Mouse (Mus musculus) embryonic stem cell, embryonic (primary cell): ENCODE measurements at regions not wholly inside any gene's neighbourhood (a gene's known extent, or its start where the extent isn't known, plus 50 kb on each side); places are given as distances from the start of the nearest gene placed in this dataset.

Source experiments
- CTCF ChIA-PET, 4 experiments: fragments of 300-600 bp in 2 of 4; fragments of 350-600 bp in 2 of 4; sonication (Branson Sonifier 250); formaldehyde crosslinking; loops; one replicate each; lab custom pipeline; 2022; ENCODE audit warnings: inconsistent platforms in 2 of 4; lab: Charles Lee
- POLR2A ChIA-PET, 4 experiments: fragments of 300-600 bp in 2 of 4; fragments of 350-600 bp in 2 of 4; sonication (Branson Sonifier 250); formaldehyde crosslinking; loops; one replicate each; lab custom pipeline; 2022; ENCODE audit warnings: antibody characterized with exemption in 4 of 4, inconsistent platforms in 1 of 4; lab: Charles Lee

DNA sequence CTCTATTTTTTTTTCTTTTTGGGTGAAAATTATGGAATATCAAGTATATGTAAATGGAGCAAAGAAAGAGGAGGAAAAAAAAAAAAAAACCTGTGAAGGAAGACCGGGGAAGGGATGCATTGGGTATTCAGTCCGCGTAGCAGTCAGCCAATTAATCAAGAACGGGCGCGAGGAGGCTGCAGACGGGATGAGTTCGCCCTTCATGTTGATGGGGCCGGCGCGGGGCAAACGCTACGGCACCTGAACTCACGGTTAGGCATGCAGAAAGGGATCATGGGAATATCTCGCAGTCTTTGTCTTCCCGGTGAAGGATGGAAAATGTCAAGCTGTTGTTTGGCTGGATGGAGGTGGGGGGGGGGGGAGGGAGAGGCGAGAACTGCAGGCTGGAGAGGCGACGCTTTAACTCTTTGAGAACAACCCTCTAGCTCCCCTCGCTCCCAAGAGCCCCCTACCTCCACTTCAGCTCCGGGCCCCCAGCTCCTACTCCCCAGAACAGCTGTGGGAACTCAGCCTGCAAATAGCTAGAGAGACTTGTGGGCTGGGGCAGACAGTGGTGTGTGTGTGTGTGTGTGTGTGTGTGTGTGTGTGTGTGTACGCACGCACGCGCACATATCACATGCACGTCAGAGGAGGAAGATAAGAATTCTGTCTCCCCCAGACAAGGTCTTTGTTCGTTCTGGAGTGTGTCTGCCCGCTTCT is 210.7 kb downstream of the Gm26897 start:
- POLR2A ChIA-PET = interaction anchor here in 1 of 4 experiments (0.6 kb wide), 1 partner anchor 116 kb away, joined by 3 read pairs; no protein-coding TSS in a partner anchor
- CTCF ChIA-PET = interaction anchor here in 1 of 4 experiments (0.6 kb wide), 1 partner anchor 510 kb away, joined by 4 read pairs; no protein-coding TSS in a partner anchor

GRCm38 (mm10) chr5:111944972-111945285 is 211.2 kb downstream of the Gm26897 start:
- POLR2A ChIA-PET = no interaction called here
- CTCF ChIA-PET = no interaction called here

DNA sequence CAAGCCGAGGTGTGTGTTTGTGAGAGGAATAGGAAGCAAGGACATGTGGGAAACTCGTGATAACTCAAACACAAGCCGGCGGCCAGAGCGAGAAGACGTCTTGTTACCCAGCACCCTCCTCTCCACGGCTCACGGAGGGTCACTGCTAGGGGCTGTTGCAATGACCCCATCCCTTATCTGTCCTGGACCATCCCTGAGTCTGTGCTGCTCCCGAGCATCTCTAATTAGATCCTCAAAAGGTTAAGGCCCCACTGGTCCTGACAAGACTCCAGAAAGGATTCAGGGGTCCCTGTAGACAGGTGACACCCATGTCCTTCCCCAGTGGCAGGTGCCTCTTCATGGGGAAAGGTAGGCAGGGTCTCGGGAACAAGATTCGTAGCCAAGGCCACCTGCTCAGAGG is 212.6 kb downstream of the Gm26897 start:
- CTCF ChIA-PET = no interaction called here
- POLR2A ChIA-PET = no interaction called here

DNA sequence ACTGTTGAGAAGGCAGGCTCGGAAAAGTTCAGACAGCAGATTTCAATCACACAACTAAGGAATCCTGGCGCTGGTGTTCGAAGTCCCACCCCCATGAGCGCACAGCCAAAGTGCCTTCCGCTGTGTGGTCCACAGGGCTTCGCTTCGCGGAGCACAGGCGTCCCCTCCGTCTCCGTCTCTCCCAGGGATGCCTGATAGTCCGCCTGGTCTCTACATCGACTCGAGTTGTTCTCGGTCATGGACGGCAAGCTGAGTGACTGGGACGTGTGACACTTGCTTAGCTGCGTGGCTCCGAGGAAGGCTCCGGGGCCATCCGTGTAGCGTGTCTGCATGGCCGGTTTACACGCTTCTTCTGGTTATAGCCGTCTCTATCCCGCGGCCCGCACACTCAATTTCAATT is 224.0 kb downstream of the Gm26897 start:
- ChIA-PET CTCF (no interaction called here), POLR2A (no interaction called here)

DNA sequence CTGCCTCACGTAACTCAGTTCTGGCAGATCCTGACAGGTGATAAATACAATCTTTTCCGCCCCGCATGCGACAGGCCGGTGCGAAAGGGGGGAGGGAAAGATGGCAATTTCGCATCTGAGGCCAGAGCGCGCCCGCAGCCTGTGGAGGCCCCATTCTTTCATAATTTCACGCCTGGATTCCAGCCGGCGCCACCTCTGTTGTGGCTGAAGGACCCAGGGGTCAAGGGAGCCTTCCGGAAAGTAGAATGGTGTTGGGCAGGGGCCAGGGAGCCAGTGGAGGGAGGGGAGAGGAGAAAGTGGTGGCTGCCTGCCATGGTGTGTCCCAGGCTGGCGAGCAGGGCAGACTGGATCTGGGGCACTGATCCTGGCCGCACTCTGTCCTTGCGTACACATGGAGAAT is 224.5 kb downstream of the Gm26897 start:
- POLR2A ChIA-PET = no interaction called here
- CTCF ChIA-PET = no interaction called here

DNA sequence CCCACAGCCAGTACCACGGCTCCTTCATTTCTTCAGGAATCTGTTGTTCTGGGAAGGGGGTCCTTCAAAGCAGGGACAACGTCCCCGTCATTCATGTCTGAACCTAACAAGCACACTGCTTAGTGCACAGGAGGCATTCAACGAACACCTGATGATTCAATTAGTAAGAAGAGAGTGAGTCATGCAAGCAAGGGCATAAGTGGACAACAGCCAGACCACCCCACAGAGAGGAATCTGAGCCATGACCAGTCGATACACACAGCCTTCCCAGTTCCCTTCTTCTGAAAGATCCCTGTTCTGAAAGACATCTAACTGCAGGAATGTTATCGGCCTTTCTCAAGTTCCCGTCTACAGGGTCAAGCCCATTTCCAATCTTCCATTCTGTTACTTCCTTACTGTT is 231.6 kb downstream of the Gm26897 start:
- POLR2A ChIA-PET = no interaction called here
- CTCF ChIA-PET = no interaction called here

GRCm38 (mm10) chr5:111968121-111968520 is 234.4 kb downstream of the Gm26897 start:
- CTCF ChIA-PET = no interaction called here
- POLR2A ChIA-PET = no interaction called here

DNA sequence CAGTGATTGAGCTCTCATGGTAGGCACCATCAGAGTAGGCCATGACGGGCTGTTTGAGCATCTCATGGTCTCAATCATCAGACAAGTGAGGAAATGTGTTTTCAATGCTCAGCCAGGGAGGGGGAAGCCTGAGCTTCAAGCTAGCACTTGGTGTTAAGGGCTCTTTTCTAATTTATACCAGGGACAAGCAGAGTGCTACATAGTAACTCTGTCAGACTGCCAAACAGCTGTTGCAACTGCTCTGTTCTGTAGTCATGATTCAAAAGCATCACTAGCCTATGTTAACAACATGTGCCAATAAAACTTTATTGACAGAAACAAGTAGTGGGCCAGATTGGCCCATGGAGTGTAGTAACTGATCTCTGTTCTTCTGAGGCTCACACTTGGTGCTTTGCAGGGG is 235.0 kb downstream of the Gm26897 start:
- ChIA-PET POLR2A (no interaction called here), CTCF (no interaction called here)

DNA sequence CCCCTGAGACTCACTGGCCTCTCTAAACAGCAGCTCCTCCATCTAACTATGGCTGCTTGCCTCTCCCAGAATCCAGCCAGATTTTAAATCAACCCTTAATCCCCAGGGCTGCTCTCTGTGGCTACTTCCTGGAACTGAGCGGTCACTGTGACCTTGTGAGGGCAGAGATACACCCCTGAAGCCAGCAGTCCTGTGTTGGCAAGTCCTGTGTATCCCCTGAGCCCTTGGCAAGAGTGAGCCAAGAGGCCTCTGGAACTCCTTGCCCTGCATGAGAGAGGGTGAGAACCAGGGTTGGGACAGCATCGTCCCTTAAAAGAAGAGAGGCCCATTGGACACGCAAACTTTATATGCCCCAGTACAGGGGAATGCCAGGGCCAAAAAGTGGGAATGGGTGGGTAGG is 237.5 kb downstream of the Gm26897 start:
- CTCF ChIA-PET = no interaction called here

DNA sequence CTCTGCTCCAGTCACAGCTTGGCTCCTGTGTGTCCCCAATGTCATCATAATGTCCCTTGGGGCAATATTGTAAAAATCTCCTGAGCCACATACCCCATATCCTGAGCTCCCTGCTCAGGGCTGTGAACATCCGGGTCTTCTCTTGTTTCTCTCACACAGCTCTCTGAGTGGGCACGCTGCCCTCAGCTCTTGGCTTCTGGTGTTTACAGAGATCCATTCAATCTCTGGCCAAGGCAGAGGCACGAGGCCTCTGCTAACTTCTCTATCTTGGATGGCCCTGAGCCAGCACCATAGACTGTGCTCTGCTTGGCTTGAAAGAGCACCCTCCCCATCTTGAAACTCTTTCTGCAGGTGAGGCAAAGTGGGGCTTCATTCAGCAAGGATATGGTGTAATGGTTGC is 238.2 kb downstream of the Gm26897 start:
- ChIA-PET POLR2A (interaction anchor here in 2 of 4 experiments (0.6 to 1.1 kb wide), 2 partner anchors 9 to 1016 kb away, joined by 3 to 6 read pairs; no protein-coding TSS in a partner anchor), CTCF (no interaction called here)

More for the DNA sequence above, 237.5 kb downstream of the Gm26897 start:
- POLR2A ChIA-PET = no interaction called here

DNA sequence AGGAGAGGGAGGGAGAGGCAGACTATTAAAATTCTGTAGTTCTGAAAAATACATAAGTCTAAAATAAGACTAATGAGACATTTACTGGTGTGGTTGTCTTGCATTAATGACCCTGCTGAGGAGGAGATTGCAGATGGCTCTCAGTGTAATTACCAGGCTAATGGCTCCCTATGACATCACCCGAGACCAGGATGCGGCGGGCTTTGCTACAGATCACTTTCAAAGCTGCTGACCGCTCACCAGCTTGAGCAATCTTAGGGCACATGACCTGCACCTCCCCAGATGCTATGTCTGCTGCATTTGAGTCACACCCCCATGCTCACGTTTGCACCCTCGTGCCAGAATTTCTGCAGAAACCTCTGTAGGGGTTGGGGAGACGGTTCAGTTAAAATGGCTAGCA is 242.0 kb downstream of the Gm26897 start:
- ChIA-PET POLR2A (no interaction called here), CTCF (interaction anchor here in 1 of 4 experiments (0.6 kb wide), 1 partner anchor 17 kb away, joined by 8 read pairs; no protein-coding TSS in a partner anchor)

DNA sequence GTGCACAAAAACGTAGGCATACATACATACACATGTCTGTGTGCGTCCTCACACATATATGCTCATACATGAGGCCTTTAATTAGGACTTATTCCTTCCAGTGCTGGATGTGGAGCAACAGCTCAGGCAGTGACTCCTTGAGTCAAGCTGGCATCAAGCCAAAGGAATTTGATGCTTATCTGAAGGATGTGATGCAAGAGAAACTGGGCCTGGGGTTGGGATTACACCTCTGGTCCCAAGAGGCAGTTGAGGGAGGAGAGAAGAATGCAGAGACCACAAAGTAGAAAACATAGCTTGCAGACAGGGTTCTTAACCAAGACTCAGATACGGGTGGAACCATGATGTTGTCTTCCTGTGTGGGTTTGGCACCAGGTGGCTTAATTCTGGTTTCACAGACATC is 245.9 kb downstream of the Gm26897 start:
- ChIA-PET POLR2A (interaction anchor here in 1 of 4 experiments (1.4 kb wide), 1 partner anchor 23 kb away, joined by 3 read pairs; no protein-coding TSS in a partner anchor), CTCF (no interaction called here)

DNA sequence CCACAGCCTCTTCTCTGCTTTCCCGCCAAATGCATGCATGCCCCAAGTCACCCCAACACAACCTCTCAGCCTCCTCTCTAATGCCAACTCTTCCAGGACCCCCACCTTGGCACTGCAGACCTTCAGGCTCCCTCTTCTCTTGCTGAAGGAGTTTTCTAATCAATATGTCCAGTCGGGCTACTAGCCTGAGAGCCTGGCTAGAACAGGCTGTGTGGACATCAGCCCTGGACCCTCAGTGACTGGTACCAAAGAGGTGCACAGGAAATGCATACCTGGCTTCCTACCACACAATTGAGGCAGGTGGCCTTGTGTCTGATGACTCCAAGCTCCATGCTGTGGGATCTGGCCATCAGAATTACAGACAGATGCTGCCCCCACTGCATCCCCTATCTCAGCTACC is 248.4 kb downstream of the Gm26897 start:
- POLR2A ChIA-PET = no interaction called here
- CTCF ChIA-PET = interaction anchor here in 1 of 4 experiments (0.7 kb wide), 1 partner anchor 1158 kb away, joined by 3 read pairs; no protein-coding TSS in a partner anchor

DNA sequence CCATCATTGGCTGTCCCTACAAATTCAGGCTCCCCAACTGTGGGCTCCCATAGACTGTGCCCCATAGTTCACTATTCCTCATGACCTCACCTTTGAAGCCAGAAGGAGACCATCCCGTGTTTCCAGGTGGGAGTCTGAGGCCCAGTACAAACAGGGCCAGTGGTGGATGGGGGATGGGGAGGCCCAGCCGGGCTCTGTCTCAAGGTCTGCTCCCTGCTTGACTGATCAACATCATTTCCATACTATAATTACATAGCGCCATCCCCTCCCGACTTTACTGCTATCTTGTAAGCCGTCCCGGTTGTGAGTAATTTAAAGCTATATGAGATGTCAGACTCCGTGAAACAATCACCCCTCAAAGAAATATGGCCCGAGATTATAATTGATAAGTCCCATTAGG is 252.3 kb downstream of the Gm26897 start:
- CTCF ChIA-PET = no interaction called here
- POLR2A ChIA-PET = no interaction called here

- POLR2A ChIA-PET = no interaction called here
- CTCF ChIA-PET = no interaction called here
These were observed 253.3 kb downstream of the Gm26897 start for GRCm38 (mm10) chr5:111987036-111987435.

GRCm38 (mm10) chr5:111991805-111992204 is 258.1 kb downstream of the Gm26897 start:
- ChIA-PET POLR2A (no interaction called here), CTCF (no interaction called here)

DNA sequence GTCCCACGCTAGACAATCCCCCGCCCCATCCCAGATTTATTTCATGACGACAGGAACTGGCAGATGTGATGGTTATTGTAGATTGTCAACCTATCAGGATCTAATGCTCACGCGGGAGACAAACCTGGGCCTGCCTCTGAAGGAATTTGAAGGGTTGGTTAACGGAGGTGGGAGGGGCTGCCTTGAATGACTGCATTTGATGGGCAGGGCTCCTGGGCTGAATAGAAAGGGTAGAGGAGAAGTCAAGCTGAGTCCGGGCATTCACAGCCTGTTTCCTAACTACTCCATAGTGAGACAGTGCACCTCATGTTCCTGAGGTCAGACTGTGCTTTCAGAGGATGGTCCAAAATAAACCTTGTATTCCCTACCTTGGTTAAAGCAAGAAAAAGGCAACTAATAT is 259.1 kb downstream of the Cryba4 start:
- ChIA-PET POLR2A (interaction anchor here in 1 of 4 experiments (0.6 to 1.1 kb wide), 3 partner anchors 9 to 143 kb away, joined by 3 read pairs; no protein-coding TSS in a partner anchor), CTCF (interaction anchor here in 2 of 4 experiments (0.8 to 1.4 kb wide), 2 partner anchors 17 to 85 kb away, joined by 3 to 8 read pairs; no protein-coding TSS in a partner anchor)

- ChIA-PET POLR2A (interaction anchor here in 1 of 4 experiments (0.6 to 1.1 kb wide), 2 partner anchors 8 to 142 kb away, joined by 3 read pairs; no protein-coding TSS in a partner anchor), CTCF (interaction anchor here in 1 of 4 experiments (1.4 kb wide), 1 partner anchor 84 kb away, joined by 3 read pairs; no protein-coding TSS in a partner anchor)
These were observed 258.4 kb downstream of the Cryba4 start for GRCm38 (mm10) chr5:111993930-111994329.

GRCm38 (mm10) chr5:111996806-111997205 is 255.5 kb downstream of the Cryba4 start:
- POLR2A ChIA-PET = no interaction called here
- CTCF ChIA-PET = no interaction called here
